Mouse (Mus musculus) cerebral cortex, adult 2 months (tissue): ENCODE data around the gene Dlgap3.

Experiments used
- WGBS: fragments of 180-500 bp; shearing (Covaris S2); methylation state at CpG from one replicate; pipeline ENCODE4 v1.1.7; 2018; 5-methylcytosine and 5-hydroxymethylcytosine counted together

Gene Dlgap3

DNA sequence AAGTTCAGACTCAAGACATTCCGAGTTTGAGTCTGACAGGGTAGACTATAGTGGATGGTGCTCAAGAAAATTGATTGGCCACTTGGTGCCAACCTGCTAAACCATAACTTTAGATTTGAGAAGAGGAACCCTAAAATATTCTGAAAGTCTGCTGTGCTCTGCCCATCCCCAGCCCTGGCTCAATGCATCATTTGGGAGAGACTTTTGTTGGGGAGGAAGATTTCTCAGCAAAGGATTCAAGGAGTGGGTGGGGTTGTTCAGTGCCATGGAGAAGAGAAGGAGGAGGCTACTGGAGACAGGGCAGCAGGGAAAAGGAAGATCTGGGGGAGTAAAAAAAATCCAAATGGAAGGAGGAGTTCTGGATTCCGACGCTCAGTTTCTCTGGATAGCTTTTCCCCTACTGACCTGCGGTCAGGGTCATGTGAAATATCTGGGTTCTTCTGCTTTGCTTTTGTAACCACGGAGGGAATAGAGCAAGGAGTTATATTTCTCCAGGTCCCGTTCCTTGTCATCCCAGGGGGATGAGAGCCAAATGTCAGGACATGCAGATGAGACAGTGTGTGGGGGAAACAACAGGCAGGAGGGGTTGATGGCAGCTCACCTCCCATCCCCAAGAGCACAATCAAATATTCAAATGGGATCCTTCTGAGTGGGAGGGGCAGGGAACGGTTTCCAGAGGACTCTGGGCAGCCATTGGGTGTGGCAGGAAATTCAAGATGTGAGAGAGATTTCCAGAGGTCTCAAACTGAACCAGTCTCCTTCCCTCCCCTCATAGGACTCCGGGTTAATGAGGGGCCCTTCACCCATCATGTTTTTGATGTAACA, 5.3 kb downstream of the Dlgap3 start:
- 35% methylated on average over 8 of the region's 8 CpGs for WGBS

DNA sequence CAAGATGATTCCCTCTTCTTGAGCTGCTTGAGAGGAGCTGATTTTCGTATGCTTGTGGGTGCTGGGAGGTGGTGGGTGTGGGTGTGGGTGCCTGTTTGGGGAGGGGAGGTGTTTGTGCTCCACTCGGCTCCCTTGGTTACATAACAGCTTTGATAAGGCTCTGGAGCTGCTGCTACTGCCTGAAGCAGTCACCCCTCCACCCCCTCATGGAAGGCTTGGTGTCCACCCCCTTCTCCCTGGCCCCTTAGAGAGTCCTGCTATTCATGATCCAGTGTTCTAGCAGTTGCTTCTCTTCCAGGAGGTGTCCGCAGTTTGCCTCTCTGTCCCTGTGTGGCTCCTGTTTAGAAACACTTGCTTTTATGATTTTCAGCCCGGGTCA, 5.9 kb downstream of the Dlgap3 start:
- WGBS, result 37% methylated on average over 4 of the region's 4 CpGs

DNA sequence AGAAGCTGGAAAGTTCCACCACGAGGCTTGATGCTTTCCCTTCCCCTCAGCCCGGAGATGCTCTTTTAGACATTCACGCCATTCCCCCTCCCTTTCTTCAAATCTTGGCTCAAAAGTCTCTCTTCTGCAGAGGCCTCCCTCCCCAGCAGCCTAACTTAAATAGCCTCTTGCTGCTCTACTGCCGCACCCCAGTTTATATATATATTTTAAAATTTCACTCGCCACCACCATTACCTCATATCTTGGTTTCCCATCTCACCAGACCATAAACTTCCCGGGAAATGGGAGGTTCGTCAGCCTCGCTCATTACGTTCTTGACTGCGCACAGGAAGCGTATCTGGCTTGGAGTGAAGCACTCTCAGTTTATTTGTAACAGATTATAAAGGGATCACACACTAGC, 9.0 kb downstream of the Dlgap3 start:
- 34% methylated on average over 11 of the region's 11 CpGs for WGBS

DNA sequence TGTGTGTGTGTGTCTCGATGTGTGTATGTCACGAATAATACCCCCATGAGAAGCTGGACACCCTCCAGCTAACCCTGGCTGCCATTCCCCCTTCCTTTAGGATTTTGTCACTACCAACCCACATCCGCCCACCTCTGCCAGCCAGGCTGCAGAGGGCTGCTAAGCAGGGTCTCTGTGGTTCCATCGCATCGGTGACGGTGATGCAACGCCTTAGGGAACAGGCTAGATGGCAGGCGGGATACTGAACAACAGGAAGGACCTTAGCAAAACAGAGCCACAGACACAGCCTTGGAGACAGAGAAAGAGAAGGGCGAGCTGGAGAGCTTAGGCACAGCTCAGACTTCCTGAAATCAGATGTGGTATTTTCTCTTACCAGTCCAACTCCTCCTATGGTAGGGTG, 9.7 kb downstream of the Dlgap3 start:
- WGBS, result 28% methylated on average over 9 of the region's 9 CpGs

DNA sequence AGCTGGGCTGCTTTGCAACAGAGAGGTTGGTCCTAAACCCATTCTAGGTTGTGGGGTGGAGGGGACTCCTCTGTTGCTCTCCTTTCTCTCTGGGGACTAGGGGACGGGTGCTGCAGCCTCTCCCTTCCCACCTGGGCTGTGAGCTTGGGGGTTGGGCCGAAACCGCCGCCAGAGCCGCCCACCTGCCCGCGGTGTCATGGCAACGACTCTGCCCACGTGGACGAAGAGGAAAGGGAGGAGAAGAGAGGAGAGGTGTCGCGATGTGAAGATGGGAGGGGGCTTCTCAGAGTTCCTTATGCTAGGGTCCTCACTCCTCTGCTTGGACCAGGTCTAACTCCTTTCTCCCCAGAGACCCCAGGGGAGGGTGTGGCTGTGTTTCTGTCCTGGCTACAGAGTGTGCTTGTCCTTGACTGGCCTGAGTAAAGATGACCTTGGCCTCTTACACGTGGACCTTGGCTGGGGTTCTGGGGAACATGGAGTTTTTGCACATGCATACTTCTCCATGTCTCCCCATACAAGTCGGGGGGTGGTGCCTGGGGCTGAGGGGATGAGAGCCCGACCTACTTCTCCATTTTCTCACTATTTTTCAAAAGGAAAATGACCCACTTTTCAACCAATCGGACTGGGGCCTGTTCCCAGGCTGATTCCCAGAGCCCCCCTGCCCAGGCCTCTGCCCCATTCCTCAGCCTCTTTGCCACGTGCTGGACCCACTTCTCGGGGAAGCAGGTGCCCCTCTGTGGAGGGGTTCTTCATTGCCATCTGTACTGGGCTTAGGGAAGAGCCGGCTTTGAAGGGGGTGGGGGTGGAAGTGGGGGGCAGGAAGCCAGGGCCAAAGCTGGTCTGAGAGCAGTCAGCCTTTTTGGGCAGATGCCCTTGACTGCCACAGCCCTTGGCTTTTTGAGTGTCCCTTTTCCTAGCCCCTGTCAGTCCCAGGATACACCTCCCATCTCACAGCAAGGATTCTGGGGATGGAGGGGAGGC, 10.8 kb downstream of the Dlgap3 start:
- 8% methylated on average over 19 of the region's 19 CpGs for WGBS

DNA sequence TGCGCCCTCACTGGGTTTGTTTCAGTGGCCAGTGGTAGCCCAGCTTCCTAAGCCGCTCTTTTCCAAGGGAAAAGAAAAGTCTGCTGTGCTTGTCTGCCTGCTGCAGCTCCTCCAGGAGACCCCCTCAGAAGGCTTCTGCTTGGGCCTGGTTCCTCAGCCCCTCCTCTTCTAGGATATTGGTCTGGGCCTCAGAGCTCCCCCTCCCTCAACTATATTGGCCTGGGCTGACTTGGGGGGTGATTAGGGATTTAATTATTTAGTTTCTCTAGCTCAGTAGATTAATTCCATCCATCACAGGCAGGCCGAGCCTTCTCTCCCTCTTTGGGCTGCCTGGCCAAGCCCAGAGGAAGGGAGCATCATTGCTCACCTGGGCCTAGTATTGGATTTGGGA, 11.4 kb downstream of the Dlgap3 start:
- WGBS, result 68% methylated on average over 3 of the region's 3 CpGs

DNA sequence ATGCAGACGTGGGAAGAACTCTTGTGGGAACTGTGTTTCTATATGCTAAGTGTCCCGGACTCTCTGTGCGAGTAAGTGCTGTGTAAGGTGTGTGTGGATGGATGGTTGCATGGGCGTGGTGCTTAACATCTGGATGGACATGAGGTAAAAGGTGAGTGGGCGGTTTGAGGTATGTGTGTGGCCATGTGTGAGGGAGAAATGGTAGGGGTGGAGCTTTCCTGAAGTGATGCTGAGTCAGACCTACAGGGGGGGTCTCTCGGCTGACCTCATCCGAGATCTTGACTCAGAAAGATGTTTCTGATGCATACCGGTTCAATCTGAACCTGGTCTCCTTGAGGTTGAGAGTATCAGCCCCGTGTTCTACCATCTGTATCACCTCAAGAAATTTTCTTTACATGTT, 12.0 kb downstream of the Dlgap3 start:
- WGBS, result 85% methylated on average over 9 of the region's 9 CpGs

DNA sequence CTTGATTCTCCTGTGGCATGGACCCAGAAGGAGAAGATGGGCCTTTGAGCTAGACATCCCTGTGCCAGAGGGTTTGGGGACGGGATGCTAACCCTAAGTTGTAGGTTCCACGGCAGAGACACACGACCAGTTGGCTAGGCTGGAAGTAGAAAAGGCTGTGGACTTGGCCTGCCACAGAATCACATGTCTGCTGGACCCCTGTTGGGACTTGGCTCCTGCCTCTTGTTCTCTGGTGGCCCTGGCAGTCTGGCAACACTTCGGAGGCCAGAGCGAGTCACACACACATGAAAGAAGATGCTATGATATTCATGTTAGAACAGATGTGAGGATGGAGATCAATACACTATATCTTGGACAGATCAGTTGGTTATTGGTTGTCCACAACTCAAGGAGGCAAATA, 14.9 kb downstream of the Dlgap3 start:
- WGBS, result 72% methylated on average over 5 of the region's 5 CpGs

DNA sequence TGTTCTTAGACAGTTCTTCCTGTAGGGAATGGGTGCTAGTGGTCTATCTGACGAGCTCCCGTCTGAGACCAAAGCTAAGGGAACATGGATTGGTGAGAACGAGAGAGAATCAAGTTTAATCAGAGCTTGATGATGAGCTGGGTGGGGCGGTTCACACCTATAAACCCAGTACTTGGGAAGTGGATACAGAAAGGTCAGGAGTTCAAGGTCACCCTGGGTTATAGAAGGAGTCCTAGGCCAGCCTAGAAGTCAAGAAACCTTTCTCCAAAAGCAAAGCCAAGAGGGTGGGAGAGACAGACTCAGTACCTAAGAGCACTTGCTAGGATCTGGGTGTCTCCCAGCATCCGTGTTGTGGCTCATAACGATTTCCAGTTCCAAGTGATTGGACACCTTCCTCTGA, 21.9 kb downstream of the Dlgap3 start:
- 84% methylated on average over 6 of the region's 6 CpGs for WGBS

DNA sequence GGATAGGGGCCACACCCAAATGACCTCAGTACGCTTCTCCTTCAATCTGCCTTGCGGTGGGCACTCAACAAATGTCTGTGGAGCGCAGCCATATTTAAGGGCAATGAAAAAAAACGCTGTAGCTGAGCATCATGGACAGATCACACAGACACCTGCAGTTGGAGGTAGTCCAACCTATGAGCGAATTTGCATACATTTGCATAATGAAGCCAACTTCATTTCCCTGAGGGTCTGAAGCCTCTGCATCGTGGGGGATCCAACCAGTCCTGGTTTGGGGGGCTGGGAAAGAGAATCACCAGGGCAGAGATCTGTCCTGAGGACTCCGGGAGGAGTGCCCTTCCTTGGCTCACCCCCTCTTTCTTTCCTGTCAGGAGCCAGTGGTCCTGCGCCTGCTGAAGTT, 23.7 kb downstream of the Dlgap3 start:
- WGBS, result 58% methylated on average over 8 of the region's 8 CpGs

DNA sequence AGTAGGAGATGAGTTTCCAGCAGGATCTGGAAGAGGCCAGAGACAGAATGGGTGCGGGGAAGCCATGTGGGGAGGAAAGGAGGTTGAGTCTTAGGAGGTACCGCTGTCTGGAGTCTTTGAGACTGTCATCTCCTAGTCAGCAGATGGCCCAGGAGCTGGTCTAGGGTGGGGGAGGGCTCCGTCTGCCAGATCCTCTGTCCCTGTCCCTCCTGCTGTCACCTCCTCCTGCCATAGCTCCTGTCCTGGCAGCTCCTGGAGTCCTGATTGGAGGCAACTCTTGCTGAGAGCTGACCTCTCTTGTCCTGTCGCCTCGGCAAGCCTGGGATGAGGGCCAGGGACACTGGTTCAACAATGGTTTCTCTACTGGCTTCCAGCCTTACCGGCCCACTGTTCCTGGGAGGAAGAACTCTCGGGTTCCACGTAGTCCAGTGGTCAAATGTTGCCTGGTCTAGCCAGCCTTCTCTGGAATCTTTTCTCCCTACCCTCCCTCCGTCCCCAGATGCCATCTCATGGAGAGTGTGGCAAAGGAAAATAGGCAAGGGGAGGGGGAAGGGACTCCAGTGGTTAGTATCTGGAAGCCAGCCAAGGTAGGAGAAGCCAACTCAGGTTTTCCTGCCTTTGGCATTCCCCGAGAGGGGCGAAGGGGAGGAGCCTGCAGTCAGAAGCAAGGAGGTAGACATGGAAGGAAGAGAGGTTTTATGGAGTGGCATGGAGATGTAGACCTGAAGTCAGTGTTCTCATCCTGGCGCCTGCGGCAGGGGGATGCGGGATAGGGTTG, 24.6 kb downstream of the Dlgap3 start:
- WGBS, result 49% methylated on average over 14 of the region's 14 CpGs

DNA sequence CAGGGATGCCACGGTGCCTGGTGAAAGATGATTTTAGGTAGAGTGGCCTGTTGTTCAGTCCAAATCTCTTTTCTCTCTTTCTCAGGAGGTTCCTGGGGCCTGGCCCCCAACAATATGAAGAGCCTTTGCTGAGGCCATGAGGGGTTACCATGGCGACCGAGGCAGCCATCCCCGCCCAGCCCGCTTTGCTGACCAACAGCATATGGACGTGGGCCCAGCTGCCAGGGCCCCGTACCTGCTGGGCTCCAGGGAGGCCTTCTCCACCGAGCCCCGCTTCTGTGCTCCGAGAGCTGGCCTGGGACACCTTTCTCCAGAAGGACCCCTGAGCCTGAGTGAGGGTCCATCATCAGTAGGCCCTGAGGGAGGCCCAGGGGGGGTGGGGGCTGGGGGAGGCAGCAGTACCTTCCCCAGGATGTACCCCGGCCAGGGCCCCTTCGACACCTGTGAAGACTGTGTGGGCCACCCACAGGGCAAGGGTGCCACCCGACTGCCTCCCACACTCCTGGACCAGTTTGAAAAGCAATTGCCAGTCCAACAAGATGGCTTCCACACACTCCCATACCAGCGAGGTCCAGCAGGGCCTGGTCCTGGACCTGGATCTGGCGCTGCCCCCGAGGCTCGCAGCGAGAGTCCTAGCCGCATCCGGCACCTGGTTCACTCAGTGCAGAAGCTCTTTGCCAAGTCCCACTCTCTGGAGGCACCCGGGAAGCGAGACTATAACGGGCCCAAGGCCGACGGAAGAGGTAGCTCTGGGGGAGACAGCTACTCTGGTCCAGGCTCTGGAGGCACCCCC, 25.7 kb downstream of the Dlgap3 start:
- 73% methylated on average over 25 of the region's 25 CpGs for WGBS

DNA sequence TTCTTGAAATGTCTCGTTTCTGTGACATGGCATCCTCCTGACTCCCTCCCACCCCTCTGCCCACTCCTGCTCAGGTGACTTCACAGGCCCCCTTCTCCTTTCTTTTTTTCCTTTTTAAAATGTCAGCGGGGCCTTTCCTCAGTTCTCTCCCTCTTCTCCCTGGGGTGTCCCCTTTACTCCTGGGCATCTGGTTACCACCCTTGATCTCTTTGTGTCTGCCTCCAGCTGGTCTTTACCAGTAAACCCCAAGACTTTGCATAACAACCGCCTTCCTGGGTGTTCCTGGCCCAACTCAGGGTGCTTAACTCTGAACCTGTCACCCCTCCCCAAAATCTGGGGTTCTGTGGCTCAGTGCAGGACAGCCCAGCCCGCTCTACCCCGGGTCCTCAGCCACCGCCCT, 29.6 kb downstream of the Dlgap3 start:
- WGBS, result 45% methylated on average over 6 of the region's 6 CpGs

DNA sequence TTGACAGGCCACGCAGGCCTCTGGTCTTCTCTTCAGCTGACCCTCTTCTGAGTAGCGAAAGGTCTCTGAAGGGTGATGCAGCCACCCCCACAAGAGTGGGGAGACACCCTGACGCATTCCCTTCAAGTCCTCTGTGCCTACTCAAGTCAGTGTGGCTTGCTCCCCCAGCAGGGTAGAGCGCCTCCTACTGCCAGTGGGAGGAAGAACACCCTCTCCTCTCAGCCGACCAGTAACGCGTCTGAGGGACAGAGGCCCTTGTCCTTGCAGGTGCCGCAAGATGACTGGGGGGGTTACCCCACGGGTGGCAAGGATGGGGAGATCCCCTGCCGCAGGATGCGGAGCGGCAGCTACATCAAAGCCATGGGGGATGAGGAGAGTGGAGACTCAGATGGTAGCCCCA, 30.4 kb downstream of the Dlgap3 start:
- WGBS, result 62% methylated on average over 12 of the region's 12 CpGs

DNA sequence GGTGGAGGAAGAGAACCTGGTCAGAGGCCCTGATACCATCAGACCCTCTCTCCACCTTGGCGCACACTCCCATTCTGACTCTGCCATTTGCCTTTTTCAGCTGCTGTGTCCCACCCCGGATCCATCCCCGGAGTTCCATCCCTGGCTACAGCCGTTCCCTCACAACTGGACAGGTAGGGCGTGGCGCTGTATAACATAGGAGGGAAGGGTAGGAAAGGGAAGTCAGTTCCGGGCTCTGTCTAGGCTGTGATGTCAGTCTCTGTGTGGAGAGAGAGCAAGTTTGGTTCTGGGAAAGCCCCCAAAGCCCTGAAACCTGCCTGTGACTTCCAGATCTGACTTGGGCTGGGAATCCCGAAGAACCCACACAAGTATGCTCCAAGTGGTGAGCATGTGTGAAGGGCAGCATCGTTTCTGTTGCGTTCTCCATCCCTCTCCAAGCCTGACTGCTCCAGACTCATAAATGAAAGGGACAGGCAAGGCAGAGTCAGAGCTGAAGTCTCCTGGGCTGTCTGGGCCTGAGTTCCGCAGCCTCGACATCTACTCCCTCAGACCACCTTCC, 31.2 kb downstream of the Dlgap3 start:
- WGBS, result 68% methylated on average over 12 of the region's 12 CpGs

DNA sequence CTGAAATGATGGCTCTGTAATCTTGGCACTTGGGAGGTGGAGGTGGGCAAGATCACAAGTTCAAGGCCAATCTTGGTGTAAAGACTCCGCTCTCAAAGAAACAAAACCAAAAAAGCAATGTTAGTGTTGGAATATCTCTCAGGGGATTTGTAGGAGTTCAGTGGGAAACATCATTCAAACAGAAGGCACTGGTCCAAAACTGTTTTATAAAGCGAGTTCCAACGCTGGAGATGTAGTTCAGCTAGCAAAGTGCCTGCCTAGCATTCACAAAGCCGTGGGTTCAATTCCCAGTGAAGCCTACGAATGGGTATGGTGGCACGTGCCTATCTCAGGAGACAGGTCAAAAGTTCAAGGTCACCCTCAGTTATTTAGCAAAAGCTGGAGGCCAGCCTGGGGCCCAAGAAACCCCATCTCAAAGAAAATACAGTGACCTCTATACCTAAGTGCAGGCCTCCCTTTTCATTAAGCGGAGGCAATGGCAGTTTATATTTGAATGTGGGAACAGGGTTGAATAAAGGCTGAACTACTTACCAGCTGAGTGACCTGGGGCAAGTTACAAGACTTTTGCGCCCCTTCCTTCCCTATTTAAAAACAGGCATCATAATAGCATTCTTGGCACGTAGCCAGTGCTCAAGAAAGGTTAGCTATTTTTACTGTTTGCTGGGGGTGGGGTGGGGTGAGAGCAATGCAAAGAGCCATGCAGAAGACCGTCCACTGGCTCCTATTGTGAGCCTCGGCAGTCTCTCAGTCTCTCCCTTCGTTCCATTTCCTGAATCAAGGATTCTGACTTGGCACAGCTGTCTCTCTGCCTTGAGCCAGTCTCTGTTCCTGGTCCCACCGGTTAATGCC, 32.0 kb downstream of the Dlgap3 start:
- WGBS, result 45% methylated on average over 13 of the region's 13 CpGs

DNA sequence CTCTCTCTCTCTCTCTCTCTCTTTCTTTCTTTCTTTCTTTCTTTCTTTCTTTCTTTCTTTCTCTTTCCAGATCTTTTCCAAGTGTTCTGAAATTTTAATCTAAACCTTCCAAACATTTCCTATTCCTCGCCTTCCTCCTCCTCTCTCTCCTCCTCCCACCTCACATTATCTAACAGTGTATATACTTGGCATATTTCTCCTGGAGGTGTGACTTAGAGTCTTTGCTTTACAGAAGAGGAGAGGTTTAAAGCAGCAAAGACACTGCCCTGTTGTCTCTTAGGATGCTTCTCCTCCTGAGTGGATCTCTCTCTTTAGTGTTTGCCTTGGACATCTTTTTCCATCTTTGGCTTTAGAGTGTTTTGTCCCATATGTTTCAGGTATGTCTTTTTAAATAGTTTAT, 34.1 kb downstream of the Dlgap3 start:
- 56% methylated on average over 1 of the region's 1 CpGs for whole genome bisulfite sequencing

DNA sequence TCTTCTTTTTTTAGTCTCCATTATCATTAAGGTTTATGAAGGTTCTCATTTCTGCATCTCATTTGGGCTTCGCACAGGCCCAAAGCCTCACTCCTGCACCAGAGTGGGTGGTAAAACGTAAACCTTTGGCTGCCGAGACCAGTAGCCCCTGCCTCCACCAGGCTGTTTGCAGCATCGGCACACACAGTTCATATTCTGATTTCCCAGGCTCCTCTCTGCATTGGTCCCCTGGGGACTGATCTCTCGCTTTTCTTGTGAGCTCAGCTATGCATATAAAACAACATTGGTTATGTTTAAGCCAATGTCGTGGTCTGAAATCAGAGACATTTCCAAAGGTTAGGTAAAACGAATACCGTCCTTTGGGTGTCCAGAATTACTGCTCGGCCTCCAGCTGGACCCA, 42.3 kb downstream of the Dlgap3 start:
- WGBS, result 51% methylated on average over 9 of the region's 9 CpGs

DNA sequence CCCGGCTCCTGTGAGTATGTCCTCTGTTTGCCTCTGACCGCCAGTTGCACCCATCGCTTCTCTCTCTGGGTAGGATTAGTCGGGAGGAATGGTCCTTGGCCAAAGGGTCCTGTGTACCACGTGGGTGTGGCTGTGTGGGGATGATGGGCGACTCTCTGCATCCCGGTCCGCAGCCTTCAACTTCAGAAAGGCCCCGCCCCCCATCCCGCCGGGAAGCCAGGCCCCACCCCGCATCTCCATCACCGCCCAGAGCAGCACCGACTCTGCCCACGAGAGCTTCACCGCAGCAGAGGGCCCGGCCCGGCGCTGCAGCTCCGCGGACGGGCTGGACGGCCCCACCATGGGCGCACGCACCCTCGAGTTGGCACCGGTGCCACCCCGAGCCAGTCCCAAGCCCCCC, 45.5 kb downstream of the Dlgap3 start:
- WGBS, result 37% methylated on average over 28 of the region's 28 CpGs

DNA sequence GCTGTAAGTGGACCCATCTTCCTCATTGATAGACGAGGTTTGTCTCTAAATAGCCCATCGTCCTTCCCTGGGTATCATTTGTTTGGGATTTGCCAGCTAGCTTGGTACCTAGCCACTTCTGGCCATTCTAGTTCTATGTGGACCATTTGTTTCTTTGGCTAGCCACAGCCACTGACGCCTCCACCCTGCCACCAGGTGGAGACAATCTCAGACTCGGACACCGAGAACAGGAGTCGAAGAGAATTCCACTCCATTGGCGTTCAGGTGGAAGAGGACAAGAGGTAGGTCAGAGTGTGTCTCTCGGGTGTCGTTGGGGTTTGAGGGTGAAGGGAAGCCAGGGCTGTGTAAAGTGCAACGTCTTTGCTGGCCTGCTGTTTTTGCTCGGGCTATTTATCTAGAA, 46.1 kb downstream of the Dlgap3 start:
- 53% methylated on average over 11 of the region's 11 CpGs for WGBS
